Mouse (Mus musculus) adrenal gland (tissue): ENCODE data around the gene Spc24.

ENCODE experiments used
- intact Hi-C: fragments of 180-260 bp; cut with DNase I; formaldehyde crosslinking; loops from one replicate; pipeline ENCODE4 v1.15.1; 2025

Gene Spc24

GRCm38 (mm10) chr9:21749382-21750118, 10.6 kb downstream of the Spc24 start:
- intact Hi-C loops = no loop called here

GRCm38 (mm10) chr9:21748491-21748890, 11.6 kb downstream of the Spc24 start:
- intact Hi-C loops = no loop called here

GRCm38 (mm10) chr9:21748033-21748432, 12.1 kb downstream of the Spc24 start:
- intact Hi-C loops = no loop called here

GRCm38 (mm10) chr9:21747238-21747774, 12.8 kb downstream of the Spc24 start:
- intact Hi-C loops = no loop called here

GRCm38 (mm10) chr9:21741514-21741913, 18.6 kb downstream of the Spc24 start:
- intact Hi-C loops = no loop called here

GRCm38 (mm10) chr9:21740427-21740826, 19.7 kb downstream of the Spc24 start:
- intact Hi-C loops = no loop called here

- intact Hi-C loops = loop anchor here (5.0 kb wide), 1 partner anchor 41 kb away; no protein-coding TSS in a partner anchor
Observed at GRCm38 (mm10) chr9:21738776-21739175, 21.3 kb downstream of the Spc24 start.

GRCm38 (mm10) chr9:21737188-21737587, 22.9 kb downstream of the Spc24 start:
- intact Hi-C loops = loop anchor here (5.0 kb wide), 1 partner anchor 40 kb away; no protein-coding TSS in a partner anchor

- intact Hi-C loops = loop anchor here (5.0 kb wide), 1 partner anchor 39 kb away; no protein-coding TSS in a partner anchor
Observed at GRCm38 (mm10) chr9:21736580-21736979, 23.5 kb downstream of the Spc24 start.

GRCm38 (mm10) chr9:21735126-21735525, 25.0 kb downstream of the Spc24 start:
- intact Hi-C loops = loop anchor here (5.0 kb wide), 1 partner anchor 38 kb away; no protein-coding TSS in a partner anchor

- intact Hi-C loops = no loop called here
Observed at GRCm38 (mm10) chr9:21733989-21734388, 26.1 kb downstream of the Spc24 start.

GRCm38 (mm10) chr9:21733446-21733845, 26.7 kb downstream of the Spc24 start:
- intact Hi-C loops = no loop called here

- intact Hi-C loops = no loop called here
Observed at GRCm38 (mm10) chr9:21732288-21732687, 27.8 kb downstream of the Spc24 start.

GRCm38 (mm10) chr9:21729264-21729663, 30.8 kb downstream of the Spc24 start:
- intact Hi-C loops = no loop called here

GRCm38 (mm10) chr9:21728261-21728832, 31.8 kb downstream of the Spc24 start:
- intact Hi-C loops = no loop called here

GRCm38 (mm10) chr9:21726218-21726975, 33.7 kb downstream of the Spc24 start:
- intact Hi-C loops = no loop called here

GRCm38 (mm10) chr9:21725224-21726121, 34.6 kb downstream of the Spc24 start:
- intact Hi-C loops = no loop called here

- intact Hi-C loops = no loop called here
Observed at GRCm38 (mm10) chr9:21724147-21724536, 36.0 kb downstream of the Spc24 start.

GRCm38 (mm10) chr9:21723377-21724146, 36.5 kb downstream of the Spc24 start, which contains the start of gene Ldlr:
TSS of gene Ldlr (plus strand) at chr9:21723483.
- intact Hi-C loops = no loop called here

GRCm38 (mm10) chr9:21721036-21721435, 39.1 kb downstream of the Spc24 start:
- intact Hi-C loops = no loop called here
